Mouse (Mus musculus) CD8-positive naive resting alpha-beta T cell, adult 57 days (primary cell): ENCODE data around the gene Dhrs7b. TPM values are rescaled to one million over a fixed set of nuclear protein-coding genes. Genes with fewer than 3 reads are reported as not detected.

Source experiments
- total RNA-seq: library from RNA; stranded (reverse); gene quantifications from one replicate; pipeline ENCODE4 v1.2.4, GENCODE M21; 2023

Dhrs7b gene
- 11.8 TPM for total RNA-seq

GRCm38 (mm10) chr11:60830433-60831052, at the start of gene Dhrs7b:
TSS of gene Dhrs7b (plus strand) at chr11:60830631.

GRCm38 (mm10) chr11:60811618-60812017, 18.8 kb upstream of the Dhrs7b start, which contains the start of gene Shmt1:
TSS of gene Shmt1 (minus strand) at chr11:60811718.

GRCm38 (mm10) chr11:60878675-60879294, 48.4 kb downstream of the Dhrs7b start, which contains the start of gene Tmem11:
TSS of gene Tmem11 (minus strand) at chr11:60879272.

Other genes starting within 250 kb of the Dhrs7b start
- 34.1 TPM for gene Llgl1, start 130.9 kb upstream of the Dhrs7b start, total RNA-seq
- gene Flii, start 103.4 kb upstream of the Dhrs7b start, total RNA-seq, result 165 TPM
- gene Mief2, start 102.2 kb upstream of the Dhrs7b start, total RNA-seq, result 16.6 TPM
- gene Top3a, start 53.3 kb upstream of the Dhrs7b start, total RNA-seq, result 27.6 TPM
- 87.4 TPM for gene Smcr8, start 53.1 kb upstream of the Dhrs7b start, total RNA-seq
- 6.9 TPM for gene Shmt1, start 18.9 kb upstream of the Dhrs7b start, total RNA-seq
- 23.5 TPM for gene Tmem11, start 48.6 kb downstream of the Dhrs7b start, total RNA-seq
- gene Natd1, start 84.1 kb downstream of the Dhrs7b start, total RNA-seq, result 8.8 TPM
- 20.5 TPM for gene Map2k3, start 101.4 kb downstream of the Dhrs7b start, total RNA-seq
- gene Kcnj12, start 191.9 kb downstream of the Dhrs7b start, total RNA-seq, result not detected